Mouse (Mus musculus) gastrocnemius, postnatal 25 days (tissue): ENCODE results near the gene Gm17387. TPM values are rescaled to one million over a fixed set of nuclear protein-coding genes. Genes with fewer than 3 reads are reported as not detected.

Experiments
- DNase-seq: peaks from one replicate; pipeline ENCODE4 v3.0.0; 2022
- total RNA-seq, 2 experiments: library from RNA; stranded (reverse); gene quantifications; 1 replicate in 1 of 2; 2 replicates in 1 of 2; pipeline ENCODE4 v1.2.3; 2021

Gene Gm17387
- total RNA-seq, 2 experiments from 2014 or later = not detected

DNA sequence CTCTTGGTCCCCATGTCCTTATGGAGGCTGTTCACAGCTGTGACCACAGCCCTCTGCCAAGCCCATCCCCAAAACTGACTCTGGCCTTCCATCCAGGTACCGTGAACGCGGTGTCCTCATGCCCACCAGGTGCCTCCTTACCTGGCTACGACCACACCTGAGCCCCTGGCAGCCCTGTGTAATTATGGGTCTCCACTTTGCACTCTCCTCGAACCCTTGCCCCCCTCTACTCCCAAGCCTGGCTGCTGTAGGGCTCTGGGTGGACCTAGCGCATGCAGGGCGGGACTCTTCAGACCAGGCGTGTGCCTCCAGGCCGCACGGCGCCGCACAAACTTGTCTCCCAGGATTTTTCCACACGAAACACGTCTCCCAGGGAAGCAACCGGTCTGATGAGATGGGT, 48.9 kb downstream of the Gm17387 start, which contains the start of gene Pkp3:
Pkp3 (plus strand) TSS at position 378 of the 400 bp plus-strand sequence.
- no peak for DNase-seq

DNA sequence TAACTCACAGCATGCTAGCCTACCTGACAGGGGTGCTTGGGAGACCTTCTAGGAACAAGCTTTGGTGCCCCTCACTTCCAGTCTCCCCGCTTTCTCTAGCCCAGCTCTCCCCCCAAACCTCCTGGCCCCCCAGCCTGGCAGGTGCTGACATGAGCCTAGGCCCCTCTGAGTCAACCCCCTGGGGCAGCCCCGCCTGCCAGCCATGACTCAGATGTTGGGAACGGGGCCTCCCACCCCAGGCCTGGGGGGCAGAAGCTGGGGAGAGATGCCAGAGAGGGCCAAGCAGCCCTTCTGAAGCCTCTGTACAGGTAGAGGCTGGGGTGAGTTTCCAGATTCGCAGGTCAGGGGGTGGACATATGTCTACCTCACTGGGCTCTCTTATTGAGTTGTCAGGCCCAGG, 49.9 kb downstream of the Gm17387 start:
- DNase-seq = no peak

Other genes starting within 250 kb of the Gm17387 start
- gene Syce1, start 241.3 kb upstream of the Gm17387 start, total RNA-seq = not detected
- not detected for gene Zfp941, start 207.0 kb upstream of the Gm17387 start, total RNA-seq
- not detected for gene Urah, start 194.1 kb upstream of the Gm17387 start, total RNA-seq
- gene Scgb1c1, start 183.6 kb upstream of the Gm17387 start, total RNA-seq = not detected
- gene Odf3, start 181.3 kb upstream of the Gm17387 start, total RNA-seq = not detected
- not detected for gene Gm45785, start 172.8 kb upstream of the Gm17387 start, total RNA-seq
- gene Ric8a, start 172.2 kb upstream of the Gm17387 start, total RNA-seq = 10 to 100 TPM; 13.5 to 14.0 TPM
- gene Bet1l, start 171.6 kb upstream of the Gm17387 start, total RNA-seq = 10 to 100 TPM in 1 of 2 experiments, 1 to 10 TPM in 1; 7.7 to 10.6 TPM
- 10 to 100 TPM; 79.5 to 88.7 TPM for gene Psmd13, start 147.2 kb upstream of the Gm17387 start, total RNA-seq
- gene Sirt3, start 146.8 kb upstream of the Gm17387 start, total RNA-seq = 10 to 100 TPM; 25.4 to 26.6 TPM
- 1,000 to 10,000 TPM; 1,696 to 1,975 TPM for gene Cox8b, start 128.7 kb upstream of the Gm17387 start, total RNA-seq
- not detected for gene Nlrp6, start 108.2 kb upstream of the Gm17387 start, total RNA-seq
- 1 to 10 TPM; 4.3 to 4.6 TPM for gene Pgghg, start 87.7 kb upstream of the Gm17387 start, total RNA-seq
- gene Ifitm5, start 78.8 kb upstream of the Gm17387 start, total RNA-seq = under 1 TPM in 1 of 2 experiments, not detected in 1; 0.64 TPM
- not detected for gene Gm45717, start 73.2 kb upstream of the Gm17387 start, total RNA-seq
- 10 to 100 TPM; 54.0 to 75.5 TPM for gene Ifitm2, start 73.1 kb upstream of the Gm17387 start, total RNA-seq
- gene Ifitm1, start 61.9 kb upstream of the Gm17387 start, total RNA-seq = under 1 TPM; 0.43 to 0.54 TPM
- gene Ifitm3, start 18.4 kb upstream of the Gm17387 start, total RNA-seq = 10 to 100 TPM; 34.4 to 52.1 TPM
- gene Ifitm6, start 11.2 kb upstream of the Gm17387 start, total RNA-seq = not detected
- not detected for gene B4galnt4, start 32.0 kb downstream of the Gm17387 start, total RNA-seq
- under 1 TPM in 1 of 2 experiments, not detected in 1; 0.29 TPM for gene Pkp3, start 49.1 kb downstream of the Gm17387 start, total RNA-seq
- 1 to 10 TPM; 1.4 to 2.4 TPM for gene Sigirr, start 71.4 kb downstream of the Gm17387 start, total RNA-seq
- gene Ano9, start 88.7 kb downstream of the Gm17387 start, total RNA-seq = not detected
- 10 to 100 TPM; 18.7 to 25.6 TPM for gene Ptdss2, start 93.3 kb downstream of the Gm17387 start, total RNA-seq
- gene Rnh1, start 143.7 kb downstream of the Gm17387 start, total RNA-seq = 10 to 100 TPM; 38.8 to 51.5 TPM
- gene Hras, start 164.9 kb downstream of the Gm17387 start, total RNA-seq = 100 to 1,000 TPM; 150 TPM
- gene Lrrc56, start 165.0 kb downstream of the Gm17387 start, total RNA-seq = 1 to 10 TPM; 1.4 to 2.5 TPM
- gene Lmntd2, start 184.9 kb downstream of the Gm17387 start, total RNA-seq = not detected
- 1 to 10 TPM in 1 of 2 experiments, under 1 TPM in 1; 0.38 to 1.1 TPM for gene Rassf7, start 186.7 kb downstream of the Gm17387 start, total RNA-seq
- gene Phrf1, start 199.7 kb downstream of the Gm17387 start, total RNA-seq = 10 to 100 TPM; 17.3 to 21.4 TPM
- 1 to 10 TPM; 1.1 to 1.2 TPM for gene Irf7, start 237.3 kb downstream of the Gm17387 start, total RNA-seq
- gene Cdhr5, start 247.7 kb downstream of the Gm17387 start, total RNA-seq = under 1 TPM; 0.16 to 0.28 TPM